ENCODE assay signal across 8 mouse cellular contexts in the genomic region with DNA sequence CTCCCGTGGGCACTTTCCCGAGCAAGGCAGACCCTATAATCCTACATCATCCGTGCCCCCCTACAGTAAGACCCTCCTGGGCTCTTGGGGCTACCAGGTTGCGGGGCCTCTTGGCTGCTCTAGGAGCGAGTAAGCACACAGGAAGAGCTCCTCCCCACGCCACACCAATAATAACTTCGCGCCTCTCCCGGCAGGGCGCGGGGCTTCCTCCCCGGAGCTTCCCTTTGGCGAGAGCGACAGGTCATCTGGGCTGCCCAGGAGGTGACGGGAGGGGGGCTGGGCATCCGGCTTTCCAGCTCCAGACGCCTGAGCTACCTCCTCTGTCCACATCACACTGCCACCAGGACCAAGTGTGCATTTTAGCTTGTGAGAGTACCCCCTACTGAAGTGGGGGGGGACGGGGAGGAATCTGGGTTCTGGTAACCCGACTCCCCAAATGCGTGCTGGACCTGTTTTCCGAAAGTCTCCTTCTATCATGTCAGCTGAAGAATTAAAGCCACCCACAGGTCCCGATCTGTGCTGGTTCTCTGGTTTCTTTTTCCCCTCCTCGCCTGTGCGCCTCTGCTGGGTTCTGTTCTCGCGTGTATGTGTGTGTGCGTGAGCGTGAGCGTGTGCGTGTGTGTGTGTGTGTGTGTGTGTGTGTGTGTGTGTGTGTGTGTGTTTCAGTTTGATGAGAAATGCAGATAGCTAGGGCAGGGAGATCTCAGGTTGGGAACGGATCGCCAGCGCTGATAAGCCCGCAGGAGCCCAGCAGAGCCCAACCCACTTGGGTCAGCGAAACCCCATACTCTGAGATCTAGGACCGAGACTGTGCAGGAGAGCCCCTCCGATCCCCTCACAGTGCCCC. TPM values are rescaled to one million over a fixed set of nuclear protein-coding genes. Genes with fewer than 3 reads are reported as not detected.
DNase-seq lines count a peak whose midpoint lies in the region; ATAC-seq and TF ChIP-seq lines count a peak whose summit lies in the region.

No protein-coding gene starts in this region.

- peak overlapping the region; percentile 75 for H3K9ac ChIP-seq in forebrain, embryonic 13.5 days

- no peaks in the 10 kb centered on the region for H3K9me3 ChIP-seq in forebrain, embryonic 13.5 days (replicated peaks)

- no peaks in the 10 kb centered on the region for H3K36me3 ChIP-seq in forebrain, embryonic 13.5 days (ENCODE audit: poor library complexity, severe bottlenecking)

- 0 out of 2 replicates have a peak overlapping the region, but pooled peaks have one; percentile 14 for H3K27ac ChIP-seq in forebrain, embryonic 13.5 days
- peak overlapping the region; percentile 93 for H3K27ac ChIP-seq in layer of hippocampus, adult 2 months

- peak; percentile 89 for DNase-seq in 416B (ENCODE audit: low read depth)
- peak; percentile 58 for DNase-seq in NIH3T3 (ENCODE audit: low read depth)
- peak; percentile 75 to 78 for DNase-seq in heart, postnatal 36 days
- DNase-seq in layer of hippocampus, adult 2 months (ENCODE audit: low spot score in 2 of 2) = peak; percentile 37 to 39
- DNase-seq in lung, postnatal 10 days = peak; percentile 88
- peak; percentile 60 for DNase-seq in right cerebral cortex, postnatal 14 days

- H3K27me3 ChIP-seq in forebrain, embryonic 13.5 days = peaks cover 48% of the 10 kb centered on the region

- peak overlapping the region; percentile 97 for H3K4me2 ChIP-seq in forebrain, embryonic 13.5 days

- 1% methylated on average over 36 of the region's 37 CpGs for WGBS in forebrain, embryonic 13.5 days

- intact Hi-C loops in heart, postnatal 36 days (cut with DNase I) = loop anchor here (2.0 kb wide), 1 partner anchor 31 kb away; no protein-coding TSS in a partner anchor

- peak overlapping the region; percentile 61 for H3K4me3 ChIP-seq in forebrain, embryonic 13.5 days
- H3K4me3 ChIP-seq in layer of hippocampus, adult 2 months = peak overlapping the region; percentile 71

- TF ChIP-seq CTCF in layer of hippocampus, adult 2 months (conservative IDR thresholded peaks at IDR 0.05) = peak; percentile 47

- no peak for ATAC-seq in forebrain, embryonic 13.5 days
- no peak for ATAC-seq in inflammation-experienced regulatory T-cells, adult 6 months

- H3K4me1 ChIP-seq in forebrain, embryonic 13.5 days = peaks cover 42% of the 10 kb centered on the region

RNA-seq across cellular contexts. Expression of a gene that starts 1.6 kb away (rescaled TPM):
- 0.48 and 0.49 TPM in 2 replicates for polyA plus RNA-seq in forebrain, embryonic 13.5 days (2015; fragmentation: Nextera tagmentation; extraction: Ambion mirVana)
- total RNA-seq in heart, postnatal 36 days (2021) = 10 to 100 TPM; 23.1 to 30.0 TPM
- 10 to 100 TPM; 45.1 to 45.6 TPM for total RNA-seq in layer of hippocampus, adult 2 months (2021)
- 1 to 10 TPM in 2 of 3 experiments, under 1 TPM in 1; 0.65 to 2.6 (median 1.3) TPM for polyA plus RNA-seq in inflammation-experienced regulatory T-cells, adult 6 months (2017; shearing (Covaris generic))

Comparison
In these comparisons a context has a peak if more than half of its experiments do, and no peak if none do; other contexts are left out.
1. DNase-seq: peak in every context shown above with its lines; median percentile 89 in 416B; 88 in lung, postnatal 10 days; 76 in heart, postnatal 36 days; 60 in right cerebral cortex, postnatal 14 days; 58 in NIH3T3; 38 in layer of hippocampus, adult 2 months.